Mouse (Mus musculus) 3T3-L1 (cell line): ENCODE measurements around the gene Ifih1.

ENCODE experiments used
- DNase-seq: peaks from one replicate; pipeline ENCODE4 v3.0.0-alpha.2; 2015; ENCODE audit warnings: low read depth, low spot score

The Ifih1 gene

GRCm38 (mm10) chr2:62639869-62640268 lies 6.2 kb downstream of the Ifih1 start:
- DNase-seq: no peak

- DNase-seq: peak; percentile 67
Measured at GRCm38 (mm10) chr2:62630446-62630845, 15.6 kb downstream of the Ifih1 start.

GRCm38 (mm10) chr2:62628356-62628755 lies 17.7 kb downstream of the Ifih1 start:
- DNase-seq: no peak

- peak; percentile 57 for DNase-seq
Measured at GRCm38 (mm10) chr2:62627728-62628127, 18.3 kb downstream of the Ifih1 start.

GRCm38 (mm10) chr2:62623024-62623441 lies 23.0 kb downstream of the Ifih1 start:
- no peak for DNase-seq

- no peak for DNase-seq
Measured at GRCm38 (mm10) chr2:62619679-62620078, 26.4 kb downstream of the Ifih1 start.

- DNase-seq: no peak
Measured at GRCm38 (mm10) chr2:62618934-62619341, 27.1 kb downstream of the Ifih1 start.

- DNase-seq: no peak
Measured at GRCm38 (mm10) chr2:62613133-62613532, 32.9 kb downstream of the Ifih1 start.

GRCm38 (mm10) chr2:62606205-62606604 lies 39.9 kb downstream of the Ifih1 start:
- DNase-seq: no peak

- no peak for DNase-seq
Measured at GRCm38 (mm10) chr2:62603530-62603929, 42.5 kb downstream of the Ifih1 start.

GRCm38 (mm10) chr2:62596586-62596985 lies 49.5 kb downstream of the Ifih1 start:
- no peak for DNase-seq

GRCm38 (mm10) chr2:62594491-62594890 lies 51.6 kb downstream of the Ifih1 start:
- no peak for DNase-seq

- DNase-seq: no peak
Measured at GRCm38 (mm10) chr2:62591555-62591954, 54.5 kb downstream of the Ifih1 start.

- no peak for DNase-seq
Measured at GRCm38 (mm10) chr2:62589333-62589732, 56.7 kb downstream of the Ifih1 start.

- DNase-seq: no peak
Measured at GRCm38 (mm10) chr2:62585769-62586168, 60.3 kb downstream of the Ifih1 start.

- DNase-seq: no peak
Measured at GRCm38 (mm10) chr2:62574962-62575361, 71.1 kb downstream of the Ifih1 start.

- DNase-seq: no peak
Measured at GRCm38 (mm10) chr2:62574250-62574649, 71.8 kb downstream of the Ifih1 start.

GRCm38 (mm10) chr2:62573753-62574159 lies 72.3 kb downstream of the Ifih1 start, which contains the start of gene Fap:
TSS of gene Fap (minus strand) at chr2:62574075.
- DNase-seq: peak; percentile 28

- DNase-seq: no peak
Measured at GRCm38 (mm10) chr2:62573099-62573752, 72.8 kb downstream of the Ifih1 start.

GRCm38 (mm10) chr2:62564687-62565086 lies 81.4 kb downstream of the Ifih1 start:
- no peak for DNase-seq

- DNase-seq: no peak
Measured at GRCm38 (mm10) chr2:62562661-62563485, 83.2 kb downstream of the Ifih1 start.

- DNase-seq: no peak
Measured at GRCm38 (mm10) chr2:62557417-62557816, 88.6 kb downstream of the Ifih1 start.

- no peak for DNase-seq
Measured at GRCm38 (mm10) chr2:62556349-62556748, 89.7 kb downstream of the Ifih1 start.
